Mouse (Mus musculus) hindbrain, embryonic 13.5 days (tissue): Measurements from ENCODE around the gene Olfr1339. TPM values are rescaled to one million over a fixed set of nuclear protein-coding genes. Genes with fewer than 3 reads are reported as not detected.

Source experiments
- ATAC-seq: fragments of 200-750 bp; cut with Nextera tagmentation; 2 replicates; pipeline ENCODE4 v1.8.0; 2017; ENCODE audit warnings: moderate TSS enrichment; ENCODE audit not compliant: low FRiP score
- H3K27ac ChIP-seq: fragments of 300-500 bp; sonication (generic); 2 replicates; pipeline ENCODE4 v1.5.1; 2015; ENCODE audit warnings: inconsistent platforms, mild to moderate bottlenecking, moderate library complexity
- H3K27me3 ChIP-seq: fragments of 300-500 bp; sonication (generic); 2 replicates; pipeline ENCODE4 v1.6.1; 2015; ENCODE audit warnings: mild to moderate bottlenecking, inconsistent platforms
- H3K36me3 ChIP-seq: fragments of 300-500 bp; sonication (generic); 2 replicates; pipeline ENCODE4 v1.6.1; 2015; ENCODE audit warnings: mild to moderate bottlenecking, inconsistent platforms
- H3K4me1 ChIP-seq: fragments of 300-500 bp; sonication (generic); replicated peaks from 2 replicates; pipeline ENCODE4 v1.6.1; 2015; ENCODE audit warnings: inconsistent platforms
- H3K4me2 ChIP-seq: fragments of 300-500 bp; sonication (generic); 2 replicates; pipeline ENCODE4 v1.6.1; 2015; ENCODE audit warnings: inconsistent platforms, mild to moderate bottlenecking, moderate library complexity
- H3K4me3 ChIP-seq: fragments of 300-500 bp; sonication (generic); 2 replicates; pipeline ENCODE4 v1.5.1; 2015; ENCODE audit warnings: mild to moderate bottlenecking, inconsistent platforms
- H3K9ac ChIP-seq: fragments of 300-500 bp; sonication (generic); 2 replicates; pipeline ENCODE4 v1.6.1; 2015; ENCODE audit warnings: mild to moderate bottlenecking, inconsistent platforms
- H3K9me3 ChIP-seq: fragments of 300-500 bp; sonication (generic); 2 replicates; pipeline ENCODE4 v1.6.1; 2016; ENCODE audit warnings: inconsistent platforms
- WGBS: fragments of 180-500 bp; shearing (Covaris S2); methylation state at CpG from one replicate; pipeline ENCODE4 v1.1.7; 2015; 5-methylcytosine and 5-hydroxymethylcytosine counted together
- polyA plus RNA-seq: library from polyadenylated mRNA; unstranded; fragments of >200 nt; fragmentation: Nextera tagmentation; extraction: Ambion mirVana; gene quantifications from 2 replicates; pipeline ENCODE4 v1.2.1, GENCODE M21; 2015

The Olfr1339 gene
- polyA plus RNA-seq, 1 experiment from 2014 or later, result not detected

- Histone ChIP-seq H3K27ac (no peak within 1 kb of the TSS), H3K9ac (no peak within 1 kb of the TSS), H3K4me2 (no peak within 1 kb of the TSS), H3K36me3 (no peaks in the 10 kb centered on the region), H3K4me1 (no peaks in the 10 kb centered on the region), H3K9me3 (no peaks in the 10 kb centered on the region), H3K27me3 (no peaks in the 10 kb centered on the region), H3K4me3 (no peak within 1 kb of the TSS)
- 94% methylated on average over 1 of the region's 1 CpGs for WGBS
- ATAC-seq, result no peak
Observed at GRCm38 (mm10) chr4:118758637-118759036, 26.7 kb downstream of the Olfr1339 start, which contains the start of gene Olfr1338. TSS of gene Olfr1338 (minus strand) at chr4:118758737.

GRCm38 (mm10) chr4:118782486-118782885 lies 50.5 kb downstream of the Olfr1339 start, which contains the start of gene Olfr1337:
TSS of gene Olfr1337 (minus strand) at chr4:118782586.
- no peaks in the 10 kb centered on the region for H3K4me1 ChIP-seq
- H3K9me3 ChIP-seq, result no peaks in the 10 kb centered on the region
- no peaks in the 10 kb centered on the region for H3K36me3 ChIP-seq
- ATAC-seq, result no peak
- H3K9ac ChIP-seq, result no peak within 1 kb of the TSS
- 79% methylated on average over 2 of the region's 2 CpGs for WGBS
- H3K27ac ChIP-seq, result no peak within 1 kb of the TSS
- H3K4me2 ChIP-seq, result no peak within 1 kb of the TSS
- H3K27me3 ChIP-seq, result no peaks in the 10 kb centered on the region
- no peak within 1 kb of the TSS for H3K4me3 ChIP-seq

Other genes with a start within 250 kb of the Olfr1339 start
- 17.7 and 18.7 TPM in 2 replicates for gene Tie1, start 242.1 kb upstream of the Olfr1339 start, polyA plus RNA-seq
- gene 2610528J11Rik, start 205.2 kb upstream of the Olfr1339 start, polyA plus RNA-seq, result not detected in 2 replicates
- 0.12 and 0.13 TPM in 2 replicates for gene Tmem125, start 188.1 kb upstream of the Olfr1339 start, polyA plus RNA-seq
- gene Cfap57, start 111.4 kb upstream of the Olfr1339 start, polyA plus RNA-seq, result 1.3 and 2.3 TPM in 2 replicates
- gene Ebna1bp2, start 111.4 kb upstream of the Olfr1339 start, polyA plus RNA-seq, result 106 and 121 TPM in 2 replicates
- not detected in 2 replicates for gene Olfr62, start 73.2 kb upstream of the Olfr1339 start, polyA plus RNA-seq
- not detected in 2 replicates for gene Olfr1342, start 39.4 kb upstream of the Olfr1339 start, polyA plus RNA-seq
- not detected in 2 replicates for gene Olfr1341, start 28.7 kb upstream of the Olfr1339 start, polyA plus RNA-seq
- not detected in 2 replicates for gene Olfr1340, start 12.0 kb upstream of the Olfr1339 start, polyA plus RNA-seq
- not detected in 2 replicates for gene Olfr1338, start 26.6 kb downstream of the Olfr1339 start, polyA plus RNA-seq
- not detected in 2 replicates for gene Olfr1337, start 50.4 kb downstream of the Olfr1339 start, polyA plus RNA-seq
- gene Olfr1335, start 77.8 kb downstream of the Olfr1339 start, polyA plus RNA-seq, result not detected in 2 replicates
- not detected in 2 replicates for gene Olfr1333, start 104.1 kb downstream of the Olfr1339 start, polyA plus RNA-seq
- gene Olfr1331, start 132.5 kb downstream of the Olfr1339 start, polyA plus RNA-seq, result not detected in 2 replicates
- gene Olfr1330, start 156.4 kb downstream of the Olfr1339 start, polyA plus RNA-seq, result not detected in 2 replicates
- not detected in 2 replicates for gene Olfr1329, start 185.3 kb downstream of the Olfr1339 start, polyA plus RNA-seq
- gene Olfr1328, start 206.4 kb downstream of the Olfr1339 start, polyA plus RNA-seq, result not detected in 2 replicates
- not detected in 2 replicates for gene Lao1, start 229.4 kb downstream of the Olfr1339 start, polyA plus RNA-seq